Mouse (Mus musculus) layer of hippocampus, adult 9-11 months (tissue): ENCODE data around the gene Rhd.

ENCODE experiments used
- DNase-seq: peaks from one replicate; pipeline ENCODE4 v3.0.0; 2022

The Rhd gene

GRCm38 (mm10) chr4:134914122-134914863 is 50.0 kb downstream of the Rhd start:
- no peak for DNase-seq

- DNase-seq, result peak; percentile 95
Measured at GRCm38 (mm10) chr4:134914864-134915209, 50.5 kb downstream of the Rhd start, which contains the start of gene Tmem50a. TSS of gene Tmem50a (minus strand) at chr4:134915024.

GRCm38 (mm10) chr4:134915223-134916050 is 51.1 kb downstream of the Rhd start:
- DNase-seq, result no peak

GRCm38 (mm10) chr4:134917194-134917593 is 52.9 kb downstream of the Rhd start:
- DNase-seq, result no peak

- peak; percentile 71 for DNase-seq
Measured at GRCm38 (mm10) chr4:134918381-134918780, 54.0 kb downstream of the Rhd start.

- peak; percentile 54 for DNase-seq
Measured at GRCm38 (mm10) chr4:134919733-134920540, 55.6 kb downstream of the Rhd start.

- DNase-seq, result no peak
Measured at GRCm38 (mm10) chr4:134920631-134921030, 56.3 kb downstream of the Rhd start.

- no peak for DNase-seq
Measured at GRCm38 (mm10) chr4:134921703-134922102, 57.4 kb downstream of the Rhd start.

GRCm38 (mm10) chr4:134922111-134922924 is 58.0 kb downstream of the Rhd start:
- no peak for DNase-seq

- DNase-seq, result peak; percentile 76
Measured at GRCm38 (mm10) chr4:134922925-134923244, 58.5 kb downstream of the Rhd start.

GRCm38 (mm10) chr4:134923258-134924018 is 59.1 kb downstream of the Rhd start, which contains the start of gene Rsrp1:
TSS of gene Rsrp1 (plus strand) at chr4:134923592.
- DNase-seq, result peak; percentile 98

GRCm38 (mm10) chr4:134924019-134924741 is 59.8 kb downstream of the Rhd start:
- peak; percentile 67 for DNase-seq

- no peak for DNase-seq
Measured at GRCm38 (mm10) chr4:134925206-134925605, 60.9 kb downstream of the Rhd start.

- DNase-seq, result no peak
Measured at GRCm38 (mm10) chr4:134927815-134928463, 63.6 kb downstream of the Rhd start.

- no peak for DNase-seq
Measured at GRCm38 (mm10) chr4:134928464-134928836, 64.1 kb downstream of the Rhd start.

- no peak for DNase-seq
Measured at GRCm38 (mm10) chr4:134929536-134929935, 65.2 kb downstream of the Rhd start.

- no peak for DNase-seq
Measured at GRCm38 (mm10) chr4:134930190-134930589, 65.9 kb downstream of the Rhd start.

- peak; percentile 96 for DNase-seq
Measured at GRCm38 (mm10) chr4:134930684-134931481, 66.5 kb downstream of the Rhd start, which contains the start of gene Syf2. TSS of gene Syf2 (plus strand) at chr4:134930898.
